Mouse (Mus musculus): ENCODE data around the gene Tmem132d. TPM values are rescaled to one million over a fixed set of nuclear protein-coding genes. Genes with fewer than 3 reads are reported as not detected.

Gene Tmem132d
- polyA plus RNA-seq, 1 experiment: not detected

DNA sequence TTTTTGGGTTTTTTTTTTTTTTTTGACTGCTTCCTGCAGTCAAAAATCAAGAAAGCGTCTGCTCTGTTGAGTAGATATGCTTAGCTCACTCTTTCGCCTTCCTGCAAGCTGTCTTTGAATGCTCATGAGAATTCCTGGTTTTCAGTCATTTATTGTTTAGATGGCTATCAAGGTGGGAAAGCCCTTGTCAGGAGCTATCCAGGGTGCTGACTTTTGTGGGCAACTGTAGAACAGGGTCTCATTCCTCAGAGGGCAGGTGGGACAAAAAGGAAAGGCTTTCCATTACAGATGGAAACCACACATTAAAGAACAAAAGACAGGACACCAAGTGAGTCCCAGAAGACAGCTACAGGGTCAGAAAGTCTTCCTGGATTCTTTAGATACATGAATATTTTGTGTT lies 360.3 kb downstream of the Tmem132d start:
- no peak for DNase-seq
- H3K4me1 ChIP-seq (ENCODE audit: control insufficient read depth, insufficient read depth, low read length): no peaks in the 10 kb centered on the region
- no peaks in the 10 kb centered on the region; the same call in 1 of the 2 replicates for H3K27me3 ChIP-seq (replicated peaks; ENCODE audit: control insufficient read depth, insufficient read depth, low read length)
- H3K4me3 ChIP-seq (ENCODE audit: insufficient read depth, low read depth, low read length): no peak overlapping the region
- H3K36me3 ChIP-seq (ENCODE audit: control insufficient read depth, insufficient read depth, low read length): no peaks in the 10 kb centered on the region
- WGBS: 77% methylated on average over 2 of the region's 2 CpGs
- H3K27ac ChIP-seq (ENCODE audit: insufficient read depth, low read depth, low read length): no peak overlapping the region
- TF ChIP-seq CTCF (conservative IDR thresholded peaks at IDR 0.05; ENCODE audit: insufficient read depth, insufficient read length, low read depth, low read length): no peak
- no peak for TF ChIP-seq POLR2A (IDR thresholded peaks at IDR 0.05; ENCODE audit: low read depth, low read length)

- TF ChIP-seq CTCF (conservative IDR thresholded peaks at IDR 0.05; ENCODE audit: insufficient read depth, insufficient read length, low read depth, low read length) (no peak), POLR2A (IDR thresholded peaks at IDR 0.05; ENCODE audit: low read depth, low read length) (no peak)
- Histone ChIP-seq H3K4me3 (ENCODE audit: insufficient read depth, low read depth, low read length) (no peak overlapping the region), H3K4me1 (ENCODE audit: control insufficient read depth, insufficient read depth, low read length) (no peaks in the 10 kb centered on the region), H3K36me3 (ENCODE audit: control insufficient read depth, insufficient read depth, low read length) (no peaks in the 10 kb centered on the region), H3K27me3 (replicated peaks; ENCODE audit: control insufficient read depth, insufficient read depth, low read length) (no peaks in the 10 kb centered on the region), H3K27ac (ENCODE audit: insufficient read depth, low read depth, low read length) (no peak overlapping the region)
- DNase-seq: no peak
- WGBS: 76% methylated on average over 9 of the region's 9 CpGs
These were observed 391.1 kb downstream of the Tmem132d start for GRCm38 (mm10) chr5:128041781-128042180.

DNA sequence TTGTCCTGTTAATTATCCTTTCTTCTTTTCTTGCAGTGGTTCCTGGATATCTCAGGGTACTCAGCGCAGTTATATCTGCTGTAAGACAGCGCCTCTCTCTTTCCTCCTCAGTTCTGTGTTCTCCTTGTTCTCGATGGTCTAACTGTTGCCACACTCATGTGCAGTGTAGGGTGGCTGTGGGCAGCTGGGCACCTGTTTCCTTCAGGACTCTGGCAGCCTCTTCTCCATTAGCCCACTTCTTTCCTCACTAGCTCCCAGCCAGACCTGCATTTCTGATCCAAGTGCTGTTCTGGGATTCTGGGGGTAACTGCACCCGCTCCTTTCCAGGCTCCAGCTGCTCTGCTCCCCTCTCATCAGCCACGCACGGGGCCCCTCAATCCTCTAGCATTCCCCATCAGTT lies 392.8 kb downstream of the Tmem132d start:
- Histone ChIP-seq H3K36me3 (ENCODE audit: control insufficient read depth, insufficient read depth, low read length) (no peaks in the 10 kb centered on the region), H3K4me1 (ENCODE audit: control insufficient read depth, insufficient read depth, low read length) (no peaks in the 10 kb centered on the region), H3K27me3 (replicated peaks; ENCODE audit: control insufficient read depth, insufficient read depth, low read length) (no peaks in the 10 kb centered on the region), H3K27ac (ENCODE audit: insufficient read depth, low read depth, low read length) (no peak overlapping the region), H3K4me3 (ENCODE audit: insufficient read depth, low read depth, low read length) (no peak overlapping the region)
- 78% methylated on average over 6 of the region's 6 CpGs for WGBS
- TF ChIP-seq POLR2A (IDR thresholded peaks at IDR 0.05; ENCODE audit: low read depth, low read length) (no peak), CTCF (conservative IDR thresholded peaks at IDR 0.05; ENCODE audit: insufficient read depth, insufficient read length, low read depth, low read length) (no peak)
- DNase-seq: no peak

DNA sequence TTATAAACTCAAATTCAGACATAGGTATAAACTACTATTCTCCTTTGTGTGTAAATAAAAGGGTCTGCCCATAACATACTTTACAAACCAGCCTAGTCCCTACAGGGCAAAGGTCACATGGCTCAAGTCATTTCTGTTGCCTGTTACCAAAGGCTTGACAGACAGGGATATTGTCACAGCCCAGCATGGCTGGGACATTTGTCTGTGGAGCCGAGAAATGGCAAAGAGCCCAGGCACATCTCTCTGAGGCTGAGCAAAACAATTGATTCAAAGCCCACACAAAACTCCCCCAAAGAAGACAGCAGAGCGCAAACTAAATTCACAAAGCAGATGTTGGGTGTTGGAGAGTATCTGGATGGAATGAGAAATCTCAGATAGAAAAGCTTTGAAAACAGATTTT lies 405.8 kb downstream of the Tmem132d start:
- H3K36me3 ChIP-seq (ENCODE audit: control insufficient read depth, insufficient read depth, low read length): no peaks in the 10 kb centered on the region
- no peak for TF ChIP-seq POLR2A (IDR thresholded peaks at IDR 0.05; ENCODE audit: low read depth, low read length)
- TF ChIP-seq CTCF (conservative IDR thresholded peaks at IDR 0.05; ENCODE audit: insufficient read depth, insufficient read length, low read depth, low read length): no peak
- no peak for DNase-seq
- H3K4me3 ChIP-seq (ENCODE audit: insufficient read depth, low read depth, low read length): no peak overlapping the region
- 62% methylated on average over 2 of the region's 2 CpGs for WGBS
- no peak overlapping the region for H3K27ac ChIP-seq (ENCODE audit: insufficient read depth, low read depth, low read length)
- H3K27me3 ChIP-seq (replicated peaks; ENCODE audit: control insufficient read depth, insufficient read depth, low read length): no peaks in the 10 kb centered on the region
- H3K4me1 ChIP-seq (ENCODE audit: control insufficient read depth, insufficient read depth, low read length): no peaks in the 10 kb centered on the region

GRCm38 (mm10) chr5:128004666-128005065 lies 428.2 kb downstream of the Tmem132d start:
- Histone ChIP-seq H3K4me3 (ENCODE audit: insufficient read depth, low read depth, low read length) (no peak overlapping the region), H3K27me3 (replicated peaks; ENCODE audit: control insufficient read depth, insufficient read depth, low read length) (no peaks in the 10 kb centered on the region), H3K36me3 (ENCODE audit: control insufficient read depth, insufficient read depth, low read length) (no peaks in the 10 kb centered on the region), H3K4me1 (ENCODE audit: control insufficient read depth, insufficient read depth, low read length) (no peaks in the 10 kb centered on the region), H3K27ac (ENCODE audit: insufficient read depth, low read depth, low read length) (no peak overlapping the region)
- WGBS: 67% methylated on average over 9 of the region's 9 CpGs
- no peak for DNase-seq
- TF ChIP-seq POLR2A (IDR thresholded peaks at IDR 0.05; ENCODE audit: low read depth, low read length) (no peak), CTCF (conservative IDR thresholded peaks at IDR 0.05; ENCODE audit: insufficient read depth, insufficient read length, low read depth, low read length) (no peak)

- no peaks in the 10 kb centered on the region for H3K4me1 ChIP-seq (ENCODE audit: control insufficient read depth, insufficient read depth, low read length)
- no peak for TF ChIP-seq POLR2A (IDR thresholded peaks at IDR 0.05; ENCODE audit: low read depth, low read length)
- TF ChIP-seq CTCF (conservative IDR thresholded peaks at IDR 0.05; ENCODE audit: insufficient read depth, insufficient read length, low read depth, low read length): no peak
- H3K27me3 ChIP-seq (replicated peaks; ENCODE audit: control insufficient read depth, insufficient read depth, low read length): no peaks in the 10 kb centered on the region
- no peaks in the 10 kb centered on the region for H3K36me3 ChIP-seq (ENCODE audit: control insufficient read depth, insufficient read depth, low read length)
- WGBS: 68% methylated on average over 10 of the region's 10 CpGs
- H3K4me3 ChIP-seq (ENCODE audit: insufficient read depth, low read depth, low read length): no peak overlapping the region
- no peak for DNase-seq
- no peak overlapping the region for H3K27ac ChIP-seq (ENCODE audit: insufficient read depth, low read depth, low read length)
These were observed 436.2 kb downstream of the Tmem132d start for GRCm38 (mm10) chr5:127996526-127997245.

- Histone ChIP-seq H3K4me1 (ENCODE audit: control insufficient read depth, insufficient read depth, low read length) (no peaks in the 10 kb centered on the region), H3K36me3 (ENCODE audit: control insufficient read depth, insufficient read depth, low read length) (no peaks in the 10 kb centered on the region), H3K27me3 (replicated peaks; ENCODE audit: control insufficient read depth, insufficient read depth, low read length) (no peaks in the 10 kb centered on the region), H3K4me3 (ENCODE audit: insufficient read depth, low read depth, low read length) (no peak overlapping the region), H3K27ac (ENCODE audit: insufficient read depth, low read depth, low read length) (no peak overlapping the region)
- no peak for DNase-seq
- 71% methylated on average over 3 of the region's 3 CpGs for WGBS
- TF ChIP-seq POLR2A (IDR thresholded peaks at IDR 0.05; ENCODE audit: low read depth, low read length) (no peak), CTCF (conservative IDR thresholded peaks at IDR 0.05; ENCODE audit: insufficient read depth, insufficient read length, low read depth, low read length) (no peak)
These were observed 439.4 kb downstream of the Tmem132d start for GRCm38 (mm10) chr5:127993460-127993859.
